Mouse (Mus musculus) heart, adult 2 months (tissue): Measurements from ENCODE around the gene Unc13d. TPM values are rescaled to one million over a fixed set of nuclear protein-coding genes. Genes with fewer than 3 reads are reported as not detected.
"Not testable (repeated sequence)": the region's sequence is repeated elsewhere in the genome, so short reads cannot be mapped to it uniquely, and the experiment has no call there.

Experiments used
- DNase-seq, 2 experiments: peaks; one replicate each; pipeline ENCODE4 v3.0.0; 2021
- H3K27ac ChIP-seq: fragments of 200-600 bp; 2 replicates; pipeline ENCODE4 v1.8.1; 2022
- H3K27me3 ChIP-seq: fragments of 200-500 bp; 2 replicates; pipeline ENCODE4 v1.6.1; 2012; ENCODE audit warnings: mild to moderate bottlenecking, low read length, inconsistent platforms, mixed read lengths; ENCODE audit not compliant: control insufficient read depth, insufficient read depth
- H3K36me3 ChIP-seq: fragments of 200-500 bp; 2 replicates; pipeline ENCODE4 v1.6.1; 2012; ENCODE audit warnings: low read length, inconsistent platforms; ENCODE audit not compliant: control insufficient read depth, insufficient read depth
- H3K4me1 ChIP-seq: fragments of 200-500 bp; 2 replicates; pipeline ENCODE4 v1.6.1; 2011; ENCODE audit warnings: low read length; ENCODE audit not compliant: control insufficient read depth, insufficient read depth
- H3K4me3 ChIP-seq: fragments of 200-600 bp; 2 replicates; pipeline ENCODE4 v1.8.1; 2022
- H3K79me2 ChIP-seq: fragments of 200-500 bp; replicated peaks from 2 replicates; pipeline ENCODE4 v1.6.1; 2012; ENCODE audit warnings: mild to moderate bottlenecking, inconsistent platforms, low read length, moderate library complexity, mixed read lengths; ENCODE audit not compliant: control insufficient read depth, insufficient read depth
- H3K9ac ChIP-seq: fragments of 200-500 bp; 2 replicates; pipeline ENCODE4 v1.6.1; 2012; ENCODE audit warnings: low read depth, mild to moderate bottlenecking, control low read depth, inconsistent platforms, low read length, mixed read lengths
- CTCF ChIP-seq: fragments of 200-600 bp; IDR thresholded peaks from 2 replicates; pipeline ENCODE4 v1.8.1; 2022; ENCODE audit warnings: antibody characterized with exemption, mild to moderate bottlenecking, moderate library complexity
- EP300 ChIP-seq: fragments of 200-500 bp; IDR thresholded peaks from 2 replicates; pipeline ENCODE4 v1.6.1; 2011; ENCODE audit warnings: low read depth, low read length, control low read depth; ENCODE audit not compliant: insufficient read depth
- POLR2A ChIP-seq: fragments of 200-500 bp; IDR thresholded peaks from 2 replicates; pipeline ENCODE4 v1.6.1; 2011; ENCODE audit warnings: mild to moderate bottlenecking, low read depth, low read length, control low read depth; ENCODE audit not compliant: insufficient read depth
- WGBS: fragments of 180-500 bp; shearing (Covaris S2); methylation state at CpG from one replicate; pipeline ENCODE4 v1.1.7; 2018; 5-methylcytosine and 5-hydroxymethylcytosine counted together
- intact Hi-C: fragments of 180-260 bp; cut with DNase I; formaldehyde crosslinking; loops from one replicate; pipeline ENCODE4 v1.15.1; 2025
- long read RNA-seq: library from polyadenylated mRNA; stranded (forward); transcript quantifications from one replicate; pipeline ENCODE4 v2.0.0, GENCODE M21; 2021
- polyA plus RNA-seq: library from polyadenylated mRNA; depleted of rRNA; stranded (reverse); fragments of >200 nt; gene quantifications from 2 replicates; pipeline ENCODE4 v1.2.3, GENCODE M21; 2012; rRNA removed
- total RNA-seq, 2 experiments: library from RNA; stranded (reverse); gene quantifications; 2 replicates each; pipeline ENCODE4 v1.2.3; 2021

Gene Unc13d
- total RNA-seq (1 to 10 TPM in 1 of 2 experiments, under 1 TPM in 1; 0.55 to 1.5 TPM), polyA plus RNA-seq (1.1 and 1.7 TPM in 2 replicates)
- long read RNA-seq, full-length matches to known transcripts, result 2 of 2 reads
- long read RNA-seq, partial matches to known transcripts, result 0 of 2 reads
- long read RNA-seq, other reads (novel, unspliced or antisense), result 0 of 2 reads

- no peak within 1 kb of the TSS for H3K4me3 ChIP-seq
- no peaks in the 10 kb centered on the region for H3K4me1 ChIP-seq
- no peaks in the 10 kb centered on the region for H3K79me2 ChIP-seq
- H3K27me3 ChIP-seq, result no peaks in the 10 kb centered on the region
- WGBS, result 48% methylated on average over 22 of the region's 22 CpGs
- H3K27ac ChIP-seq, result no peak within 1 kb of the TSS
- no peak for TF ChIP-seq POLR2A
- no peak for TF ChIP-seq EP300
- peak; percentile 31 for TF ChIP-seq CTCF
- H3K36me3 ChIP-seq, result no peaks in the 10 kb centered on the region
- peak within 1 kb of the TSS; percentile 44 for H3K9ac ChIP-seq
- peak; percentile 47 to 72 for DNase-seq
- intact Hi-C loops, result no loop called here
Measured at GRCm38 (mm10) chr11:116077446-116078204, at the start of gene Unc13d. Gene Unc13d (minus strand): TSS chr11:116077961.

GRCm38 (mm10) chr11:116126261-116126660 is 48.5 kb upstream of the Unc13d start:
- H3K4me1 ChIP-seq, result peaks cover 12% of the 10 kb centered on the region
- DNase-seq, result no peak
- H3K9ac ChIP-seq, result no peak overlapping the region
- WGBS, result 98% methylated on average over 15 of the region's 15 CpGs
- no peak overlapping the region for H3K4me3 ChIP-seq
- no peaks in the 10 kb centered on the region for H3K79me2 ChIP-seq
- no peaks in the 10 kb centered on the region for H3K36me3 ChIP-seq
- TF ChIP-seq POLR2A (no peak), CTCF (no peak), EP300 (no peak)
- H3K27ac ChIP-seq, result no peak overlapping the region
- H3K27me3 ChIP-seq, result no peaks in the 10 kb centered on the region
- intact Hi-C loops, result no loop called here

DNA sequence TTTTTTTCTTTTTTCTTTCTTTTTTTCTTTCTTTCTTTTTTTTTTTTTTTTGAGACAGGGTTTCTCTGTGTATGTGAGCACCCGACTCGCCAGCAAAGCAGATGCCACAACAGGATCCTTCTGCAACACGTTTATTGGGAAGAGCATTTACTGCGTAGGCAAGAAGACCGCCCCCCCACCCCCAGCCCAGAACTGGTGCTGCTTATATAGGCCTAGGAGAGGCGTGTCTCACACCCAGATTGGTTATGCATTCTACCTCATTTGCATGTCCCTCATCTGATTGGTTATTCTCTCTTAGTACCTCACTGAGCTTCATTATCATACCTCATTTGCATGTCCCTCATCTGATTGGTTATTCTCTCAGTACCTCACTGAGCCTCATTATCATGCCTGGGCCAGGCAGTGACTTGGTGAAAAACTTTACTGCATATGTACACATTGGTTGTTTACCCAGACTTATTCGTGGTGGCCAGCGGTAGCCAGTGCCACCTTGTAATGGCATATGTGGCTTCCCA is 44.0 kb upstream of the Unc13d start:
- H3K4me3 ChIP-seq, H3K4me1 ChIP-seq, H3K36me3 ChIP-seq, H3K79me2 ChIP-seq, H3K9ac ChIP-seq, H3K27me3 ChIP-seq, intact Hi-C loops, DNase-seq, H3K27ac ChIP-seq: not testable (repeated sequence)
- 93% methylated on average over 8 of the region's 8 CpGs for WGBS

DNA sequence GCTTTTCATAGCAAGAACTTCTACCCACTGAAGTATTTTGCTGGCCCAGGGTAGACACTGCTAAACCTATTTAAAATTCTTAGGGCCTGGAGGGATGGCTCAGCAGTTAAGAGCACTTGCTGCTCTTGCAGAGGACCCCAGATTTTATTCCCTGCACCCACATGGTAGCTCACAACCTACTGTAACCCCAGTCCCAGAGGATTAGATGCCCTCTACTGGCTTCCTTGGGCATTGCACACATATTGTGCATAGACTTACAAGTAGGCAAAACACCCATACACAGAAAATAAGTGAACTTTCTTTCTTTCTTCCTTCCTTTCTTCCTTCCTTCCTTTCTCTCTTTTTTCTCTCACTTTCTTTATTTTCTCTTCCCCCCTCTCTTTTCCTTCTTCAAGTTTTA is 40.1 kb upstream of the Unc13d start:
- Histone ChIP-seq H3K27me3 (no peaks in the 10 kb centered on the region), H3K79me2 (no peaks in the 10 kb centered on the region), H3K9ac (no peak overlapping the region), H3K4me3 (no peak overlapping the region), H3K4me1 (no peaks in the 10 kb centered on the region), H3K36me3 (no peaks in the 10 kb centered on the region), H3K27ac (no peak overlapping the region)
- no peak for DNase-seq
- intact Hi-C loops, result no loop called here
- TF ChIP-seq CTCF (peak; percentile 65), POLR2A (no peak)

GRCm38 (mm10) chr11:116117241-116117640 is 39.5 kb upstream of the Unc13d start:
- DNase-seq, result no peak
- WGBS, result 48% methylated on average over 12 of the region's 12 CpGs
- H3K4me3 ChIP-seq, result no peak overlapping the region
- no peaks in the 10 kb centered on the region for H3K79me2 ChIP-seq
- no peak overlapping the region for H3K27ac ChIP-seq
- no peak for TF ChIP-seq POLR2A
- TF ChIP-seq EP300, result no peak
- TF ChIP-seq CTCF, result no peak
- intact Hi-C loops, result no loop called here
- no peak overlapping the region for H3K9ac ChIP-seq
- H3K36me3 ChIP-seq, result no peaks in the 10 kb centered on the region
- no peaks in the 10 kb centered on the region for H3K4me1 ChIP-seq
- no peaks in the 10 kb centered on the region for H3K27me3 ChIP-seq

DNA sequence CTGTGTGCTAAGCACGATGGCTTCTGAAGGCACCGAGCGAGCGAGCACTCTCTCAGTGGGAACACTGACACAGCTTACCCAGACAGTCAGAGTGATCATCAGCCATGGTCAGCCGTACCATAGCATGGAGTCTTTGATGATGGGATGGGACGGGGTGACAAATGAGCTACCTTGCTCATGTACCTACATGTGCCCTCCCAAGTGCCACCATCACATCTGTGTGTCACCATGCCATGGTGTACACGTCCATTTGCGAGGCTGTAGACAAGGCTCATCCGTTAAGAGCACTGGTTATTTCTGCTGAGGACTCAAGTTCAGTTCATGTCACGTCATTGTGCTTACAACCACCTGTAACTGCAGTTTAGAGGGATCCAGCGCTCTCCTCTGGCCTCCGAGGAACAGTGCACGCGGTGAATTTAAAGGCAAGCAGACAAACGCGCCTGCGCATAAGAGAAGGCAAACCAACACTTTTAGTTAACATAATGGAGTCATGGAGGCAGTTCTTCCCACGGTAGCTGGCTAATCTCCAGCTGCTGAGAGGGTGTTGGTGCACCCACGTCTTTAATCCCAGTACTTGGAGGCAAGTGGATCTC is 33.9 kb upstream of the Unc13d start:
- DNase-seq, result no peak
- TF ChIP-seq EP300 (no peak), CTCF (peak; percentile 39), POLR2A (no peak)
- Histone ChIP-seq H3K27me3 (no peaks in the 10 kb centered on the region), H3K27ac (no peak overlapping the region), H3K36me3 (no peaks in the 10 kb centered on the region; the same call in 1 of the 2 replicates), H3K4me3 (no peak overlapping the region), H3K9ac (no peak overlapping the region), H3K4me1 (peaks cover 10% of the 10 kb centered on the region), H3K79me2 (no peaks in the 10 kb centered on the region; the same call in 1 of the 2 replicates)
- 93% methylated on average over 19 of the region's 19 CpGs for WGBS
- intact Hi-C loops, result loop anchor here (2.0 kb wide), 1 partner anchor 17 kb away; no protein-coding TSS in a partner anchor
